Mouse (Mus musculus) induced T-regulatory cell, adult 2 months (primary cell): ENCODE measurements around the gene Rhoa.

Experiments used
- DNase-seq: peaks from one replicate; pipeline ENCODE4 v3.0.0-alpha.2; 2012; ENCODE audit warnings: low read depth

Gene Rhoa

DNA sequence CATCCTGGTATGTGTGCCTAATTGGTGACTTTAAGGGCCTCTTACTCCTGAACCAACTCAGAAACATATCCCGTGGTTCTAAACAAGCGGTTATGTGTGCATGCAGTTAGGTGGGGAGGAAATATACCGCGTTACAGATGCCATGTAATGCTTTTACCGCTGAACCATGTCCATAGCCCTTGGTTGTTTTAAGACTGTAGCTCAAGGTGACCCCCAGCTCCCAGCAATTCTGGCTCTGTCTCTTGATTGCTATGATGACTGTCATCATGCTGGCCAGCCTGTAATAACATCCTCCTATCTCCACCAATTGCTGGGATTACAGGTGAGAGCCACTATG is 35.2 kb downstream of the Rhoa start:
- no peak for DNase-seq

DNA sequence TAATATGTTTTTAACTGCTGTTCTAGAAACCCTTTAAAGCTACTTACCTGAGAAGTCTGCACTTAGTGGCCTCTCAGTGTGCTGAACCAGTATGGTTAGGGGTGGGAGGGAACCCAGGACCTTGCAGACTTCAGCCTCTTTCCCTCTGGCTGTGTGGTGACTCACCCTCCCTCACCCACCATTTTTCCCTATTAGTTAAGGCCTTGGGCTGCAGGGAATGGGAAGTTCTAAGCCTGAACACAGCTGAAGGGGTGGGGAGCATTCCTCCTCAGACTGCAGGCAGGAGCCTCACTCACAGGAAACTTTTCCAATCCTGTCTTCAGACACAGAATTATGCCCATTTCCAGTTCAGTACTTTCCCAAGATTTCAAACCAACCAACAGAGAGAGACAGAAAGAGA is 35.9 kb downstream of the Rhoa start:
- no peak for DNase-seq

DNA sequence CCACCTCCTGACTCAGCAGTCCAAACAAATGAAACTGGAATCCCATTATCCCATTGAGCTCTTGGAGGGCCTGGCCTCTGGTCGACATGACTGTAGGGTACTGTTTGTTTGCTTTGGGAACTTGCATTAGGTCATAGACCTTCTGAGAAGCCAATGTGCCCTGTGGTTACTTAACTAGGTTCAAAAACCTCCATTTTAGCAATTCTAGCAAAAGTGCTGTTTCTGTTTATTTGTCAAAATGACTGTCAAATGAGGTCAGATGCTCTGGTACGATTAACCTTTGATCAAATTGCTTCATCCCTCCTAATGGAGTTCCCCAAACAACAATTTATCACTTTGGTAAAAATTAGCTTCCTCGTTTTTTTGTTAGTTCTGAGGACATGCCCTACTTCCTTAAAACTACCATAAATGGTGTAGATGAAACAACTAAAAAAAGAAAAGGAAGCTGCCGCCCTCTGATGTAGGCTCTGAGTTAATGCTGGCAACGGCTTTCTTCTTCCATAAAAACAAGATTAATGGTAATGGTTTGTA is 36.4 kb downstream of the Rhoa start:
- peak; percentile 60 for DNase-seq

DNA sequence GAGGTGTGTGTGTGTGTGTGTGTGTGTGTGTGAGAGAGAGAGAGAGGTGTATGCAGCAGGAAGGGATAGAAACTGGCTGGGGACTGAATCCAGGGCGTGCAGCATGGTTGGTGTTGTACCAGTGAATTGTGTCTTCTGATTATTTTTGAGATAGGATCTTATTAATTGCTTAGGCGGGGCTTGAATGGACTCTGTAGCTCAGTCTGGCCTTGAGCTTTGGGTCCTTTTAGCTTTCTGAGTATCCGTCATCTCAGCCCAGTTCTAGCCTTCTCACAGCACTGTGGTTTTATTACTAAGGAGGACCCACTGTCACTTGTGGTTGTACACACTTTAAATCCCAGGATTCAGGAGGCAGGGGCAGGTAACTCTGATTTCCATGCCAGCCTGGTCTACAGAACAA is 37.4 kb downstream of the Rhoa start:
- no peak for DNase-seq

DNA sequence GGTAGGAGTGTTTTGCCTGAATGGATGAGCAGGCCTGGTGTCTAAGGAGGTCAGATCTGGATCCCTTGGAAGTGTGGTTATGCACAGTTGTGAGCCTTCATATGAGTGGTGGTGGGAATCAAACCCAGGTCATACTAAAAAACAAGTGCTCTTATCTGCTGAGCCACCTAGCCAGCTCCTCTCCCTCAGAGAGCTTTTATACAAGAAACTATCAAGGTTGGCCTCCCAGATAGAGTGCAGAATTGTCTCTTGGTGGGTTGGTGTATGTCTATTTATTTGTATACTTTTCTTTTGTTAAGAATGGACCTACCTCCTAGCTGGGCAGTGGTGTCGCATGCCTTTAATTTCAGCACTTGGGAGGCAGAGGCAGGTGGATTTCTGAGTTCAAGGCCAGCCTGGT is 37.9 kb downstream of the Rhoa start:
- no peak for DNase-seq

DNA sequence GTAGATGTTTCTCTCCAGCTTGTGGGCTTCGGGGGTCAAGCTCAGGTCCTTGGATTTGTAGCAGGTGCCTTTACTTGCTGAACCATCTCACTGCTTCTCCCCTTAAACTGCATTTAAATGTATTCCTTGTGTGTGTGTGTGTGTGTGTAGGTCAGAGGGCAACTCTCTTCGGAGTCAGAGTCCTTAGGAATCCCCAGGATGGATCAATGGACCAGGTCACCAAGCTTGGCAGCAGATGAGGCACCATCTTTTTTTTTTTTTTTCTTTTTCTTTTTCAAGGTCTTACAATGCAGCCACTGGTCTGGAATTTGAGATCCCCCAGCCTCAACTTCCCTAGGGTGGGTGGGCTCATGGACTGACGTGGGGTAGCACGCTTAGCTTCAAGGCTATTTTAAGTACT is 38.5 kb downstream of the Rhoa start:
- DNase-seq = no peak

DNA sequence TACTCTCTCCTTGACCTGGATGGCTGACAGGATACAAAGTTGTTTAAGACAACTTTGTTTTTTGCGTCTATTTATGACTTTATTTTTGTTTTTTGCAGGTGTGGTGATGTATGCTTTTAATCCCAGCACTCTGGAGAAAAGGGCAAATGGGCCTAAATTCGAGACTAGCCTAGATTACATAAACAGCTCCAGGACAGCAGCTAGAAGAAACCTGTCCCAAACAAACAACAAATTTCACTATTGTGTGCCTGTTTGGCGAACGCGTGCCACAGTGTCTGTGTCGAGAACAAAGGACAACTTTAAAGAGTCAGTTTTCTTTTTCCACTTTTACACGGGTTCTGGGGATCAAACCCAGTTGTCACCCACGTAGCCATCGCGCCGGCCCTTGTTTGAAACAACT is 41.1 kb downstream of the Rhoa start:
- DNase-seq = no peak

DNA sequence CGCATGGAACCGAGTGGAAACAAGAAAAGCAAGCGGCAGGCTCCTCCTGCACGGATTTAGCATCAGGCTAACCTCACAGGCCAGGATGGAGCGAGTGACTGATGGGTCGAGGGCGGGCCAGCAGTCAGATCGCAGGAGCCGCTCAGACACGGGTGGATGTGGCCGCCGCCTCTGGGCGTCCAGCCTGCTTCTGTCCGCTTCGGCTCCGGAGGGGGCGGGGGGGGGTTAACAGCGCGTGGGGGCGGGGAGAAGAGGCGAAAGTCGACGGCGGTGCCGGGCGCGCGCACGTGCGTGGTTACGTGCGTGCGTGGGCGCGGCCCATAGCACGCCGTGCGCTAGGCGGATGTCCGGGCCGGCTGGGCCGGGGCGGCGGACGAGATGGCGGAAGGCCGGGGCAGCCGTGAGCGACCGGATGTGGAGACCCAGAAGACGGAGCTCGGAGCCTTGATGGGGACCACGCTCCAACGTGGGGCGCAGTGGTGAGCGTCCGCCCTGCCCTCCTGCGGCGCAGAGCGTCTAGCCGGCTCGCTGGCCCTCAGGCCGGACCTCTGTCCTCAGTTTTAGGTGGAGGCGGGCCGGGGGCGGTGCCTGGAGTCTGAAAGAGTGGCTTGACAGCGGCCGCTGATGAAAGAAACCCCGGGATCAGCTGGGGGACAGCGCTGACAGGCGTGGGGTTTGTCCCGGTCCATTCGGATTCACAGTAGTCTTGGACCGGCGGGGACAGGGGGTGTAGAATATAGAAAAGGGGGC is 41.8 kb downstream of the Rhoa start, which contains the start of gene Usp4:
TSS of gene Usp4 (plus strand) at position 314 of the 750 bp plus-strand sequence.
- peak; percentile 93 for DNase-seq

DNA sequence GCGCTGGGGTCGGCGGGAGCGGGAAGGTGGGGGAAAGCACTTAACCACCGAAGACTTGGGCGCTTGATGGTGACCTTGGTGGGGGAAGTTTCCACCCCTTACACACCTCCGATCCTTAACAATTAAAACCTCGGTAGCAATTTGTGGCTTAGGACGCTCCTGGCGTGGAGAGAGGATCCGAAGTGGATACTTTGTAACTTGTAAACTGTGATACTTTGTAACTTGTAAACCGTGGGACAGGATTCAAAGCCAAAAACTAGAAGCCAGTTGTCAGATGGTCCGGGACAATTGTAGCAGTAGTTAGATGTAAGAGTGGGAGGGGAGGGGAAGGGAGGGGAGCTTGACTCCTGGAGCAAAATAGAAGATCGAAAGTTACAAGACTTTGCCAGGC is 42.4 kb downstream of the Rhoa start:
- DNase-seq = peak; percentile 48

DNA sequence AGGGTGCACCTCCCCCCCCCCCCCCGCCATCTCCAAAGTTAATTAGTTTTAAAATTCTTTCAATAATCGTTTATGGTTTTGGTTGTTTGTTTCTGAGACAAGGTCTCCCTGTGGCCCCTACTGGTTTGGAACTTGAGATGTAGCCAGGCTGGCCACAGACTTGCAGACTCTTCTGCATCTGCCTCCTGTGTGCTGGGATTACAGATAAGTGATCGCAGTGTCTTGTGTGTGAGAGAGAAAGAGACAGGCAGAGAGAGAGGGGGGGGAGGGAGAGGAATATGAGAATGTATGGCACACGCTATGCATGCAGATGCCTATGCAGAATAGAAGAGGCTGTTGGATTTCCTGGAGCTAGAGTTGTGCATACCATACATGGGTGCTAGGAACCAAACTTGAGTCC is 43.8 kb downstream of the Rhoa start:
- DNase-seq = no peak

DNA sequence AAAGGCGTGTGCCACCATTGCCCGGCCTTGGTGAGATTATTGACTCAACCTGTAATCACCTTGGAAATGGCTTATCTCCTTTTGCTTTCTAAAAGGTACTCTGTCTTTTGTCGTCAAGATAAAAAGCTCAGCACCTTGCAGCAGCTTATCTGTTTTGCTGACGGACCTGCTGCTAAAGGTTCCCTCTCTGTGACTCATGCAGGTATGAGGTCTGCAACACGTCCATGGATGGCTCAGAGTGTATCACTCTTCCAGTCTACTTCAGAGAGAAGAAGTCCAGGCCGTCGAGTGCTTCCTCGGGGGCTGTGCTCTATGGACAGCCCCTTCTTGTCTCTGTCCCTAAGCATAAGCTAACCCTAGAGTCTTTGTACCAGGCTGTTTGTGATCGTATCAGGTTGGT is 72.3 kb downstream of the Rhoa start:
- no peak for DNase-seq

DNA sequence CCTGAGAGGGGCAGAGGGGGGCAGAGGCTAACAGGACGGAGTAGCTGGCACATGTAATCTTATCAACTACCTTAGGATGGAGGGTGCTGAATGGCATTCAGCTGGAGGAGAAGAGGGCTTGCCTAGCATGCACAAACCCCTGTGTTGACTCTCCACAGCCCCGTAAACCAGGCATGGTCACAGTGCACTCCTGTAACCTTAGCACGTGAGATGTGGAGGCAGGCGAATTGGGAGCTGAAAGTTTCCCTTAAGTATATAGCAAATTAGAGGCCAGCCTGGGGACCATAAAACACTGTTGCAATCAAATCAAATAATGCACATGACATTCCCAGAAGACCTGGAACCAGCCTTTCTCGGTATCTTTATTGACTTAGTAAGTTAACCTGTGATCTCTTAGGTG is 72.8 kb downstream of the Rhoa start:
- DNase-seq = no peak

DNA sequence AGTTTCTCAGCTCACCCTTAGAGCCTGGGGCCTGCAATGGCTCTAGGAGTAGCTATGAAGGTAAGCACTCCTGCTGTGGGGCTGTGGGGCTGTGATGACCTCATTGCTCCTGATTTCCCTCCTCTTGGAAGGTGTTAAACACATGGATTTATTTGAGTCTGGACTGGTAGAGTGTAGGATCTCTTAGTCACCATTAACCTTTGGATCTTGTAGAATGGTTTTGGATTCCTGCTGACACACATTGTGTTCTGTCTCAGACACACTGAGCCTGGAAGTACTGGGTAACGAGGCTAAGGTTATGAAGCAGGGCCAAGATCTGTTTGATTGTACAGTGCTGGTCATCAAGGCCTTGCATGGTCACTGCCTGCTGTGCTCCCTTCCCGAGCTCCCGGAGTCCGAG is 73.4 kb downstream of the Rhoa start:
- no peak for DNase-seq

DNA sequence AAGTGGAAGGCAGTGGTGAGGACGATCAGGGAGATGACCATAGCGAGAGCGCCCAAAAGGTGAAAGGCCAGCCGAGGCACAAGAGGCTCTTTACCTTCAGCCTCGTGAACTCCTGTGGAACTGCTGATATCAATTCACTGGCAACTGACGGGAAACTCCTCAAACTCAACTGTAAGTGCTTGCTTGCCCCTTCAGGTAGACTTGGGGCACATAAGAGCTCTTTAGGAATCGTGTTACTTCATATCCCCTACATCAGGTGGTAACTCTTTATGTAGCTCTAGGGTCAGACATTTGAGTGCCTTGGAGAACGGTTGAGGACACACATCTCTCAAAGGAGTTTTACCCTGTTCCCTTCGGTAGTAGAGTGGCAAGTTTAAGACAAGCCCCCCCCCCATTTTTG is 75.5 kb downstream of the Rhoa start:
- no peak for DNase-seq

DNA sequence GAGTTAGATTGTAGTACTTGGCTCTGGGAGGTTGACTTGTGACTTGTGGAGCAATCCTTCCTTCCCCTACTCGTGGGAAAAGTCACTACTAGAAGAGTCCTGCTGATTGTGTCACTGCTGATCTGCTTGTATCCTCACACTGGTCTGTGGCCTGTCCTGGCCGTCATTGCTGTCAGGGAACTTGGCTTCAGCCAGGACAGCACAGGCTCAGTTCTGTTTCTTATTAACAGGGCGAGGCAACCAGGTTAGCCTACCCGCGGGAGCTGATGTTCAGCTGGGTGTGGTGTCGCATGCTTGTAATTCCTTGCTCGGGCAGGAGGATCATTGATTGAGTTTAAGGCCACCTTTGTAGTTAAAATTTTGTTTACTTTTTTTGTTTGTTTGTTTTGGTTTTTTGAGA is 79.1 kb downstream of the Rhoa start:
- no peak for DNase-seq

DNA sequence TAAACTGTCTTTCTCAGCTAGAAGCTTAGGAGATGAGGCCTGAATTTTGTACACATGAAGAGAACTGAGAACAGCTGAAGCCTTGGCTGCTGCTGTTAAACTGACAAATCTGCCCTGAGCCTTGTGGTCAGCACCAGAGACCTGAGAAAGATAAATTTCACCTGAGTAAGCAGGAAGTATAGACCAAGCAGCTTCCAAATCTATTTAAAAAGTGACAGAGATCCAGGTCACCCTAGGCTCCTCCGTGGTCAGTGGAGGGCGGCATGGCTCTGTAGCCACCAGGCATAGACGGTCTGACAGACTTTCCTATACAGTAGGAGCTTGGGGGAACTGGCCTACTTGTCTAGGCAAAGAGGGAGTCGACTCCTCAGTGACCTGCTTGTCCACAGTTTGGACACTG is 80.9 kb downstream of the Rhoa start:
- no peak for DNase-seq
